Mouse (Mus musculus) embryo, embryonic 10 days (tissue): Measurements from ENCODE around the gene Tssk2.
A peak's percentile ranks its signal among the peaks of the same experiment; 100 is the strongest.

Experiments used
- DNase-seq: peaks from one replicate; pipeline ENCODE4 v3.0.0-alpha.2; 2015; ENCODE audit warnings: low spot score

The Tssk2 gene

DNA sequence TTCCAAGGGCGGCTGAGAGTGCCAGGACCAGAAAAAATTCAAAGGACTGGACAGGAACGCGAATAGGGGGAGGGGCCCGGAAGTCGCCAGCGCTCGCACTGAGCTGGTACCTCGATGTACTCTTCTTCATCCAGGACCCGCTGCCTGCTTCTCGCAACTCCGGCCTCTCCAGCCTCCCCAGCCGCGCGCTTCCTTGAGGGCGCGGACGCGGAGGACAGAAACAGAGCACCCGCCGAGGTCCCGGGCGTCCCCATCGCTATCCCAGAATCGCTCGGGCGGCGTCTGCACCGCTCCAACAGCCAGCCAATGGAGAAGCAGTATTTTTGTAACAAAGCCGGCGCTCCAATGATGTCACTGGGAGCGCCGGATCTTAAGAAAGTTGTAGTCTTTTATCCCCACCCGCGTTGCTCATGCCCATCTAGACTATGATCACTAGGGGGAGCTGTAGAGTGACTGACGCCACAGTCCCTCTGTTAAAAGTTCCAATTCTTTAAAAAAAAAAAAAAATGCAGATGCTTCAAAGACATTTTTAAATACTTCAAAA is 12.7 kb downstream of the Tssk2 start, which contains the start of gene Ess2:
Gene Ess2, minus strand, starts transcription at position 297 of the 544 bp plus-strand sequence.
- peak; percentile 97 for DNase-seq

DNA sequence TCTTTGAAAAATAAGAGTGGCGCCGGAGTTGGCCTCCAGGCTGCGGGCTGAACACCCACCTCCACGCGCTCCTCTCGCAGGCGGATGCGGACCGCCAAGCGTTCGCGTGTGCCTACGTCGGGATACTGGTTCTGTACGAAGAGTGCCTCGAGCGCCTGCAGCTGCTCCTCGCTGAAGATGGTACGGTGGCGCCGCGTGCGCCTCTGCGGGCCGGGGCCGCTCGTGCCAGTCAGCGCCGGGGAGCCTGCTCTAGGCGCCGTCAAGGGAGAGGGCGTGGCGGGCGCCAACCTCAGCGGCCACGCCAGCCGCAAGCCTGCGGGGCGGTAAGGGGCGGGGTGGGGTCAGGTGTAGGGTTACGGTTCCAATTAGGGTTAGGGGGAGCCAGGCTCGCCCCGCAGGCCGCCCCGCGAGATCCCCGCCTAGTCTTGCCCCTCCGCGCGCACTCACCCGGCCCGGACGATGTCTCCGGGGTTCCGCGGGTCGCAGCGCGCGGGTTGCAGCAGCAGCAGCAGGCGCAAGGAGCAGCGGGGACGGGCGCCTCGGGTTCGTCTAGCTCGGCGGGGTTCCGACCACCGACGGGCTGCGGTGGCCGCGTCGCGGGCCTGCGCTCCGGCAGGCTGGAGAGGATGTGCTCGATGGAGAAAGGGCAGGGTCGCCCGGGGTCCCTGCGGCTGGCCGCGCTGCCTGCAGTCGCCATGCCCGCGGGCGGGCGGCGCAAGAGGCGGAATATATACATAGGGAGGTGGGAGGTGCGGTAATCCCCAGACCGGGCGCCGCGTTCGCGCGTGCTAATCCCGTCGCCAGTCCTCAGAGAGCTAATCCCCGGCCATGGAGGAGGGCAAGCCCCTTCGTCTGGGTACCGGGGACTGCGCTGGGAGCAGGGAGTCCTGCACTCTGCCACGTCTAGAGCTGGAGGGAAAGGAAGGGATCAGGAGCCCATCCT is 16.1 kb downstream of the Tssk2 start, which contains the start of gene Gsc2:
Gene Gsc2, minus strand, starts transcription at position 753 of the 943 bp plus-strand sequence.
- DNase-seq = peak; percentile 44

DNA sequence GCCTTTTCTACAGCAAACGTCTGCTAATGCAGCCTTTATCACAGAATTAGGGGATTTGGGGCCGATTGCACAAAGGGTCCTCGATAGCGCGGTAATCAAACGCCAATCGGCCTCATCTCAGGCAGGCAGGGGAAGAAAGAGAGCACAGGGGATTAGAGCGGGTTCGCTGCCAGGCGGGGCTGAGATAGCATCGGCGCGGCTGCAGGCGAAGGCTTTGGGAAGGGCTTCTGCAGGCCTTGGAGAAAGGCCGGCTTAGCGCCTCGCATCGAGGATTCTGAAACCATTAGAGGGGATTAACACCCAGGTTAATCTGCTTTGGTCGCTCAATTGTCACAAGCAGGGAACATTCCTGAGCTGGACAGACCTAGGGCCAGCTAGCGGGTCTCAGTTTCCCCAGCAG is 22.1 kb downstream of the Tssk2 start:
- peak; percentile 56 for DNase-seq

DNA sequence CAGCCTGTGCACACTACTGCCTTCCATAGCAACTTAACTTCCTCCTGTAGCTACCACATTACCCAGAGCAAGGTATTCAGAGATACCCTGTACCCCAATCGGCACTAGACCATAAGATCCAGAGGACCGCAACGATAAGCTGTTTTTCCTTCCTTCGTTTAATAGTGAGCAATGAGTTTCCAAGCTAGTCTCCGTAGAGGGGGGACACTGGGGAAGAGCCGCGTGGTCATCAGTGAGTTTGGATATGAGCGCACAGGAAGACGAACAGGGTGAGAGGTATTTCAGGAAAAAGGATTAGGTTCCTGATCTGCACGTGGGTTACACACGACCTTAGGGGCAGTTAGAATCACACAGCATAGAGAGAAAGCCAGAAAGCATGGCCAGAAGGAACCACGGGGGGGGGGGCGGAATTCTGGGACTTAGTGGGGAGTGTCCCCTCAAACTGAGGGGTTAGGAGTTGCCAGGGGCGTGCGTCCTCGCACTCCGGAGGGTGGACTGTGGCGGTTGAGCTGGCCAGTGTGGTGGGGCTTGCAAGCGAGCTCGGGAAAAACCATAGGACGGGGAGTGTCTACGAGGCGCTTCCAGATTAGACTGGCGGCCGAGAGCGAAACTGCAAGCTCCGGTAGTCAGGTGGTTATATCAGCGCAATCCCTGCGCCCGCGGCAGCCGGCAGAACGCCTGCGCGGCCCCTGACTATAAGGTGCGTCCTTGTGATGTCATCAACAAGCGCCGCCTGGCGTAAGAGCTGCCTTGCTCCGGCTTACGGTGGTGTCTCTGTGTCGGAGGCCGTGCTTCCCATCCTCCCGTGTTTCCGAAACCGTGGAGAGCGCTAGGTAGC is 23.1 kb downstream of the Tssk2 start:
- peak; percentile 99 for DNase-seq

DNA sequence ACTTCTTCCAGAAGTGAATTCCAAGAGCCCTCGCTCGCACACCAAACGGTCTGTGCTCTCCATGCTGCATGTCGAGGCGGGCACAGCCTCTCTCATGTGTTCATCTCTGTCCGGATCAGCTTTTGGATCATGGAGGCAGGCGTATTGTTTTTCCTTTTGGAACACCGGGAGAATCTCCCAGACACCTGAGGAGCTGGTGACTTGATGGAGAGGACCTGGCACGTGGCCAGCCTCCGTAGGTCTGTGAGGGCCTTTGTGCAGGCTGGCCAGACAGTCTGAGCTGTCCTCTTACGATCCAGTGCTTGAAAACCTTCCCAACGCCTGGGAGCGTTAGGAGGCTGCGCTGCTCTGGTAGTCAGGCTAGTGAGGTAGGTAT is 23.7 kb downstream of the Tssk2 start:
- DNase-seq = no peak

DNA sequence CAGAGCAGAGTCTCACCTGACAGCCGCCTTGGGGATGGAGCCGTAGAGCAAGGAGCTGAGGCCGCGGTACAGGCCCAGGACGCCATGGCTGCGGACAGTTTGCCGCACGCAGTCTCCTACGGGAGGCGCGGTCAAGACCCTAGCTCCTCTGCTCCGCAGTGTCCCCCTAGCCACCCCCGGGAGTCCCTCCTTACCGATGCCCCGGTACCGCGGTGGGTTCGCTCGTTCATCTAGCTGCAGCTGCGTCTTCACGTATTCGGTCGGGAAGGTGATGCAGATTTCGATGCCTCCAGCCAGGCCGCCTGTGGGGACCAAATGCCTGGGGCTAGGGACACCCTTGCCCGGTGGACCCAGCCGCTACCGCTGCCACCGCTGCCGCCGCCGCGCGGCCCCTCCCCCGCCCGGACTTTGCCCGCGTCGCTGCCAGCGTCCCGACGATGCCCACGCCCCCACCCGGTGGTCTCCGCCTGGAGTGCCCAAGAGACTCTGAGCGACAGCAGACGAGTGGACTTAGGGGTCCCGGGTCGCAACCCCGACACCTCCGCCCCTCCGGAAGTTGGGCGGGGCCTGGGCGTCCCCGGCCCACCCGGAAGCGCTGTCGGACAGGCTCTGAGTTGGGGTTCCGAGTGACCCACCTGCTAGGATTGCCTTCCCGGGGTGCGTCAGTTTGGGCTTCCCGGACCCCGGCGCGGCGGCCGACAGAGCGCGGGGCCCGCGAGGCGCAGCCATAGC is 29.1 kb downstream of the Tssk2 start:
- peak; percentile 50 for DNase-seq

DNA sequence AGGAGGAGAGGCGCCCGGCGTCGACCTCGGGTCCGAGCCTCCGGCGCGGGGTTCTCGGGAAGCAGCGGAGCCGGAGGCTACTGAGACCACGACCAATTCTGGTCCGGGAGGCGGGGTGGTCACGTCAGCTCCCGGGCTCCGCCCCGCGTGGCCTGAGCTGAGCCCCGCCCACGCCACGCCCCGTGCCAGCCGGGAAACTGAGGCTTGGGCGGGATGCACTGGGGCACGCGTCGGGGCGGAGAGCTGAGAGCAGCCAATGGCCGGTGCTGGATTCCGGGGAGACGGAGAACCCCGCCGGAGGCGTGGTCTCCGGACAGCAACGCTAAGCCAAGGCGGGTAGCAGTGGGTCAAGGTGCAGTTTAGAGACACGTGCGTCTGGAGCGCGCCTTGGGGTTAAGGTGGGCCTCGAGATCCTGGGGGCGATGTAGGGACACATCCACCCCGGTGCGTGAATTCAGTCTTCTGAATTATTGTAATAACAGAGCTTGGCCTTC is 29.7 kb downstream of the Tssk2 start, which contains the start of gene Slc25a1:
Gene Slc25a1, minus strand, starts transcription at position 133 of the 494 bp plus-strand sequence.
- DNase-seq = peak; percentile 92

DNA sequence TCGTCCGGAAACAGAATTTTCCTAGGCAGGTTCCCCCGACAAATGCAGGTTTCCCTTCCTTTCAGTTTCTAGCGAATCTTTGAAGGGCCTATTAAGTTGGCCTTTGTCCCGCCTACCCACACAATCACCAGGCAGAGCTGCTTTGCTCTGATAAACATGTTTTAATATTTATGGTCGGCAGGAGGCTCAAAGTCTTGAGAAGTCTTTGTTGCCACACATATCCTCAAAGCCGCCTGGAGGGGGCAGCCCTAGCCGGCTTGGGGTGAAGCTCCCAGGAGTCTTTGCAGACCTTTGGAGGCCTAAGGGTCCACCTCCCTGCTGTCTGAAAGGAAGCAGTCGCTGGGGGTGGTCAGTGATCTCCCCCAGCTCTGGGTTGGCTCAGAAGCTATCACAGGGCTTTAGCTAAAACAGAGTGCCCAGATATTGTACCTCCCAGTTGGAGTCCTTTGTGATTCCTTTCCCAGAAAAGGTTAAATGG is 30.2 kb downstream of the Tssk2 start:
- DNase-seq = peak; percentile 73

DNA sequence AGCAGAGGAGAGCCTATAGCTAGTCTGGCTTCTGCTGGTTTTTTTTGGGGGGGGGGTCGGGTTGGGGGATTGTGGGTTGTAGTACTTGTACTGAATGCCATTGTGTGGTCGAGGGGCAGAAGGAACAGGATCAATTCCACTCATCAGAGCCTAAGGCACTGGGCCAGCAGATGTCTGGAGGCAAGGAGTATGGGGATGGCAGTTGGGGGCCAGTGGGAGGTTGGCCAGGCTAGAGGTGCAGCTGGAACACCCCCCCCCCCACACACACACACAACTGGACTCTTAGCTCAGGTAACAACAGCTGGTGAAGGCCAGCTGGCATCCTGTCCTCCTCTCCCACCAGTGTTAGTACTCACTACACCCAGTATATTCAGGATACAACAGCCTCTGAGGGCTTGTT is 30.8 kb downstream of the Tssk2 start:
- DNase-seq = no peak

DNA sequence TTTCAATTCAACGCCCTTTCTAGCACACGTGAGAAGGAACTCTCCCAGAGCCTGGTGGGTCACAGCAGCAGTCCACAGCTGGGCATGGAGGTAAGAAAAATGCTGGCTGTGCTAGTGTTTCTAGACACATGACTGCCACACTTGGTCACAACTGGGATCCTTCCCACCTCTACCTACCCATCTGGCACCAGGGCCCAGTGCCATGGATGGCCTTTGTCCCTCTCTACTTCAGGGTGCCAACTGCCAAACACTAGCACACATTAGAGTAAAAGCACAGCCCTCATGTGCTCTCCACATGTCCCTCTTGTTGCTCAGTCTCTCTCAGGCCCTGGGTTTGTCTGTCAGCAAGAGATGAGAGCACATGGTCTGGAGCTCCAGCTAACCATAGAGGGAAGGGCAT is 31.2 kb downstream of the Tssk2 start:
- no peak for DNase-seq

DNA sequence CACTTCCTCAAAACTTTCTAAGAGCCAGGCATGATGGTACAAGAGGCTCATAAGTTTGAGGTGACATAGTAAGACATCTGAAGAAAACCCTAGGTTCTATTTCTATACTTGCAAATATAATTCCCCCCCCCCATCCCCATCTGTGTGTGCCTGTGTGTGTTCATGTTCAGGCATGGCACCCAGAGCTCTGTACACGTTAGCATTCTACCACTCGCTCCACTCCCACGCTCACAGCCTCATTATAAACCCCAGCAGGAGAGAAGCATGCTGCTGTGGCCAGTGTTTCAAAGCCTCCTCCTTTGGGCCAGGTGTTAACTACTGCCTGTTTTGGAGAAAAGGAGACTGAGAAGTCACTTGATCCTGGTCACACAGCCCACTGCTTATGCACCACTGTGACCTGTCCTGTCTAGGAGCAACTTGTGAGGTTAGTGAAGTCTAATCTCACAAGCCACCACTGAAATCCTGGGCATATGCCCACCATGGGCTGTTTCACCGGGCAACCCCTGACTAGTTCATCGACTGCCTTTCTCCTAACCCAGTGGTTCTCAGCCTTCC is 33.5 kb downstream of the Tssk2 start:
- no peak for DNase-seq

DNA sequence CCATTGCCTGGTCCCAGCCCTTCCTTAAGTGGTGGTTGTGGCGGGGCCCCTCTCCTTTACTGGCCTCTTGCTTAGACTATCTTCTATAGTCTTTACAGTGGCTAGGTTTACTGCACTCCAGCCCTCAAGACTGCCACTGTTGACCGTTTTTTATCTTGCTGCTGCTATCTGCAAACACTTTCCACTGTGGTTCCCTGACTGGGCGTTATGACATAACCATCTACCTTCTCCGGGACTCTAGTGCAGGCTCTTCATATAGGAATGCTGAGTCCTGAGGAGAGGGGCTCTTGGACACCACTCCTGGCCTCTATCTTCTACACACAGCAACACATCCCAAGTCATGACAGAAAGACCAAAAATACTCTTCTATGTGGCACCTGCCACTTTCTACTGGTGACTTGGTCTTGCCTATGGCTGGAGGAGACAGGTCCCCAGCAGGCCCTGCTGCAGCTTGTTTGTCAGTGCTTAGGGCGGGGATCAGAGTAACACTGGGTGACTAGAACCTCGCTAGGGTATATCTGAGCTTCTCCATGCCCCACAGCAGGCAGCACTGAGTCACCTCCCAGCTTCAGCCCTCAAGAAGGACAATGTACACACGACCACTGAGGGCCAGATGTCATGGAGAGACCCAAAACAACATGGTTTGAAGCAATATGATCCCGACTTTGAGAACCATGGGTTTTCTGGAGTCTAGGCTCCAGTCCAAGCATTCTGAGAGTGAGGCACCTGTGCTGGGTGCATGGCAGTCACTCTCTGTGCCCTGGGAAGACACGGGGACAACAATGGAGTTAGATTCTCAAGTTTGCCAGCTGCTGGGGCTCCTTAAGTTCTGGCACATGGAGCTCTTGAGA is 35.4 kb downstream of the Tssk2 start:
- DNase-seq = no peak

DNA sequence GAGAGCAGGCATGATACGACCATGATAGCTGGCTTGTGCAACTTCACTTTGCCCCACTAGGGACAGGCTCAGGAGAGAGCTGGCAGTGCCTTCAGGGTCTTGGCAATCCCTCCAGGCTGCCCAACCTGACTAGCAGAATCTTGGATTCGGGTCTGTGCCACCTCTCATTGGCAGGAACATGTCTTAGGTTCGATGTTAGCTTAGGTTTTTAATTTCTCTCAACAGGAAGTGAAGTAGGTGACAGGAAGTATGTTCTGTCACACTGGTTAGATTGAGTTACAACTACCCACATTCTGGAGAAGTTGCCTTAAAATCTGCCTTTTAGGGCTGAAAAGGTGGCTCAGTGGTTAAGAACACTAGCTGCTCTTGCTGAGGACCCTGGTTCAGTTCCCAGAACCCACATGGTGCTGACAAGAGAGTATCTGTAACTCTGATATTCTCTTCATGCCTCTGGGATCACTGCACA is 36.0 kb downstream of the Tssk2 start:
- DNase-seq = no peak

DNA sequence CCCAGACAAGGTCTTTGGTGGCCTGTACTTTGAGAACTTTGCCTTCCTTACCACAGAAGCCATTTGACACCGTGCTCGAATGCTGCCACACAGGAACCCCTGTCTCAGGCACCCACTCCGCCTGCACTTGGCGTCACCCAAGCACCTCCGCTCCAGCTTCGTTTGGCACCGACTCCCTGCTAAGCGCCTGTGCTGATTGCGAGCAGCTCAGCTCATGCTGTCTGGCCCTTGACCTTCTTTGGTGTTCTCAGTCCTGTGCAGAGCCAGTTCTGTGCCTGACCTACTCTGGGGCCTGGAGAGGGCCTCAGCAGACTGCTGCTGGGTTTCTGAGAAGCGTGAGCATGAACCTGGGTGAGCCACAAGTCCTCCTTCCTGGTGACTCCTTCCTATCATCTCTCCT is 38.3 kb downstream of the Tssk2 start:
- no peak for DNase-seq

DNA sequence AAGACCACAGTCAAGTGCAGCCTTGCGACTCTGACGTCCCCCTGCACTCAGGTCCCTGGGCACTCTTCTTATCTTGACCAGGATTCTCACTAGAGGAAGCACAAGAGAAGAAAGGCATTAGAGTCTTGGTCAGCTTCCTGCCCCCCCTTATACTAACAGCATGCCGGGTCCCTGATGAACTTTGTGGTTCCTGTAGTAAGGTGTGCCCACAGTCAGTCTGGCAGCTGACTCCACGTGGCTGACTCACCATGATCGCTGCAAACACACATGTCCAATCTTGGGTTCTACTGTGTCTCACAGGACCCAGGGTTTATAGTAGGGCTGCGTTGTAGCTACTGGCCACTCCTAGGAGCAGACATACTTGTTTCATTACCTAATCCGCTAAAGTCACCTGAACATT is 39.8 kb downstream of the Tssk2 start:
- no peak for DNase-seq

DNA sequence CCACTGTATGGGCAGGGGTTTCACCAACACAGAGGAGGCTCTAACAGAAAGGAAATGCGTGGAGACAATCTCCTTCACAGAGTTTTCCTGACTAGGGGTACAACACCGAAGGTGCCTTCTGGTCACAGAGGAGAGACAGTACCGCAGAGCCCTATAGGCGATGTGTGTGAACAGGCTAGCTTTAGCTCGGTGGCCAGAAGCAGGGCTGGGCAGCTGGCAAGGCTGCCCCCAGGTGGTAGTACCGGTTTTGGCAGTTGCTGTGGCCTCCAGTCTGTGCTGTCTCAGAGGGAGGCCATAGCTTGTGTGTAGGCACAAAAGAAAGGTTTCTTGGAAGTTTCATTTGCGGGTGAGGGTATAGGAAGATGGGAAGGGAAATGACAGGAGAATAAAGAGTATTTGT is 40.4 kb downstream of the Tssk2 start:
- DNase-seq = peak; percentile 79

DNA sequence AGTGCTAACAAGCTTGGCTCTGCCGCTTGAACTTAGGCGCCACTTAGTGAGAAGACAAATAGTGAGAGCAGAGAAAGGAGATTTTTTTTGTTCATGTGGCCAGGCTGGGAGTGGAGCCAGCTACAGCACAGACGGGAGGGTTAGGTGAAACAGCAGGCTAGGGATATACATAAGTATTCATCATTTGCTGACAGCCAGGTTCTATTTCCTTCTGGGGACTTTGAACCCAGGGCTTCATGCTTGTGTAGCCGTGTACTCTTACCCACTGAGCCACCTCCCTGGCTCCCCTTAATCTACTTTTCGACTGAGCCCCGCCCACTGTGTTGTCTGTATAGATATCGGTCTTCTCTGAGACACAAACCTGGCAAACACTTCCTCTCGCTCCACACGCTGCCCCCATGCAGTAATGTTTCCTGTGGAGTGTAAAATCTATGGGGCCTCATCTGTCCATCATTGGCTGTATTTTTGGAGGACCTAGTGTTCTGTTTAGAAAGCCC is 40.9 kb downstream of the Tssk2 start:
- no peak for DNase-seq

DNA sequence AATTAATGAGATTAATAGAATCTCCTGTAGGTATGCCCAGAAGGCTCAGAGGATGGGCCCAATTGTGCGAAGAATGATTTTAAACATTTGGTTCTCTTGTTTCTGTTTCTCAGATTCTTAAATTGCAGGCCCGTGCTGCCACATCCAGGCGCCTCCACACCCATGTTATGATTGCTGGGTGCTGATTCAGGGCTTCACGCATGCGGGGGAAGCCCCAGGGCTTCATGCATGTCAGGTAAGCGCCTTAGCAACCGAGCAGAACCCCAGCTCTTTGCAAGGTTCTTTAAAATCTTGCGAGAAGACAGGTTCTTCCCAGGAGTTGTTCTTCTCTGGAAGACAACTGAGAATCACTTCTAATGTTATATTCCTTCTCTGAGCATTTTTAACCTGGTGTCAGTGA is 45.0 kb downstream of the Tssk2 start:
- DNase-seq = no peak

DNA sequence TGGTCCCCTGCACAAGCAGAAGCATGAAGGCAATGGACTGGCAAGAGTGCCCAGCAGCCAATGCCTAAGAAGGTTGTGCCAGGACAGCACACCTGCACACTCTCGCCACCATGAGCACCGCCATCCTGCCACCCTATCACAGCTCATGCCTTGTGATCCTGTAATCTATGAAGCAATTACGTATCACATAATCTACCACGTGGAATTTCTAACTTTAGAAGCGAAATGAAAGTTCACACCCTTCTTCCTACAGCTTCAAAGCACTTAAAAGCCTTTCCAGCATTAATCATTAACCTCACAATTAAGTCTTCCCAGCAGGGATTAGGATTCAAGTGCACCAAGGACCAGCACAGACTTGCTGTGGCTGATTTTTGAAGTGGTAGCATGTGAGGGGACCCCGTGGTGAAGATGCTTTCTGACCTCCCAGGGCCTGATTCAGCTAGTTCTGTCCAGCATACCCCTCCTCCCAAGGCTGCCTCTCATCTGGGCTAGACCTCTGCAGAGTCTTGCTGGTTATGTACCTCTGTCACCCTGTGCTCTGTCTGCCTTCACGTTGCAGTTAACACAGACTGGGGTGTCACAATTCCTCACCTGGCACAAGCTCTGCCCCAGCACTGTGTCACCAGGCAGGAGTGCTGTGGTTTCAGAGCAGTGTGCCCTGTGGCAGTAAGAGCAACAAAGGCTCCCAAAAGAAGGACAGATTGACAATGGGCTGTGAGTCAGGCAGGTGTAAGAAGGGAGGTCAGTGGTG is 46.8 kb downstream of the Tssk2 start:
- no peak for DNase-seq
